Mouse (Mus musculus) heart, adult 8-10 months (tissue): ENCODE measurements around the gene Mrvi1. TPM values are rescaled to one million over a fixed set of nuclear protein-coding genes. Genes with fewer than 3 reads are reported as not detected.
A peak's percentile ranks its signal among the peaks of the same experiment; 100 is the strongest.
"Not testable (repeated sequence)": the region's sequence is repeated elsewhere in the genome, so short reads cannot be mapped to it uniquely, and the experiment has no call there.

ENCODE experiments used
- DNase-seq: peaks from one replicate; pipeline ENCODE4 v3.0.0; 2022; ENCODE audit warnings: low spot score
- total RNA-seq, 4 experiments: library from RNA; stranded (reverse); gene quantifications; 2 replicates each; pipeline ENCODE4 v1.2.4; 2022

The Mrvi1 gene
- total RNA-seq, 4 experiments from 2014 or later = 12.7 to 15.6 (median 14.4) TPM

GRCm38 (mm10) chr7:110941701-110942530 lies 40.3 kb downstream of the Mrvi1 start:
- DNase-seq = peak; percentile 78

GRCm38 (mm10) chr7:110941116-110941521 lies 41.1 kb downstream of the Mrvi1 start:
- DNase-seq = no peak

GRCm38 (mm10) chr7:110935815-110936762 lies 46.2 kb downstream of the Mrvi1 start:
- no peak for DNase-seq

GRCm38 (mm10) chr7:110933999-110934398 lies 48.3 kb downstream of the Mrvi1 start:
- DNase-seq = no peak

GRCm38 (mm10) chr7:110933329-110933728 lies 48.9 kb downstream of the Mrvi1 start:
- DNase-seq = no peak

GRCm38 (mm10) chr7:110930118-110930854 lies 52.0 kb downstream of the Mrvi1 start:
- peak; percentile 62 for DNase-seq

- no peak for DNase-seq
Observed at GRCm38 (mm10) chr7:110926562-110926961, 55.7 kb downstream of the Mrvi1 start.

- DNase-seq = peak; percentile 52
Observed at GRCm38 (mm10) chr7:110920331-110921261, 61.7 kb downstream of the Mrvi1 start.

GRCm38 (mm10) chr7:110919721-110920120 lies 62.5 kb downstream of the Mrvi1 start:
- DNase-seq = no peak

- no peak for DNase-seq
Observed at GRCm38 (mm10) chr7:110915913-110916312, 66.3 kb downstream of the Mrvi1 start.

- DNase-seq = no peak
Observed at GRCm38 (mm10) chr7:110914531-110914930, 67.7 kb downstream of the Mrvi1 start.

GRCm38 (mm10) chr7:110913754-110914153 lies 68.5 kb downstream of the Mrvi1 start:
- no peak for DNase-seq

GRCm38 (mm10) chr7:110908209-110909144 lies 73.8 kb downstream of the Mrvi1 start:
- DNase-seq = no peak

GRCm38 (mm10) chr7:110906566-110906965 lies 75.7 kb downstream of the Mrvi1 start:
- DNase-seq = no peak

GRCm38 (mm10) chr7:110903226-110903625 lies 79.0 kb downstream of the Mrvi1 start:
- peak; percentile 22 for DNase-seq

GRCm38 (mm10) chr7:110897202-110897601 lies 85.1 kb downstream of the Mrvi1 start:
- no peak for DNase-seq

GRCm38 (mm10) chr7:110896453-110896852 lies 85.8 kb downstream of the Mrvi1 start:
- DNase-seq = no peak

GRCm38 (mm10) chr7:110895772-110896171 lies 86.5 kb downstream of the Mrvi1 start:
- DNase-seq = not testable (repeated sequence)

- DNase-seq = no peak
Observed at GRCm38 (mm10) chr7:110894673-110895072, 87.6 kb downstream of the Mrvi1 start.
